Mouse (Mus musculus): Measurements from ENCODE around the gene Hist1h3d. TPM values are rescaled to one million over a fixed set of nuclear protein-coding genes. Genes with fewer than 3 reads are reported as not detected.
"Not testable (repeated sequence)": the region's sequence is repeated elsewhere in the genome, so short reads cannot be mapped to it uniquely, and the experiment has no call there.

The Hist1h3d gene
- polyA plus RNA-seq, 1 experiment from 2014 or later, result 7.2 TPM

DNA sequence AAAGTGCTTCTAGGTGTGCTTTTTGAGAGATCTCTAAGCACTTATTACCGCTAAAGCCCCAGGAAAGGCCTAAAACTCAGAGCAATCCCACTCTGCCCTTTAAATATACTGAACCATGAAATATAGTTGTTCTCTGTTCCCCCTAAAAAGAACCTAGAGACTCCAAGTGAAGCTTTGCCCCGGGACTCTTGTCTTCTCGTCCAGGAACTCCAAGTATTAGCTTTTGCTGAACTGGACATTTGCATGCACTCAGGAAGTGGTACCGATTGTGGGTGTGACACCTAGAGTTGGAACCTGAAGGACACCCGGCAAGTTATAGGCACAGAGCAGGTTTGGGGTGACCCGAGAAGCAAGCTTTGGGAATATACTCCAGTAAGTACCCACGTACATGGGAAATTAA, 15.6 kb downstream of the Hist1h3d start:
- H3K36me3 ChIP-seq (replicated peaks), result no peaks in the 10 kb centered on the region
- DNase-seq (ENCODE audit: extremely low spot score, low spot score), result no peak
- H3K27ac ChIP-seq, result no peak overlapping the region
- no peaks in the 10 kb centered on the region for H3K9me3 ChIP-seq
- no peak overlapping the region for H3K4me3 ChIP-seq
- WGBS, result 94% methylated on average over 7 of the region's 7 CpGs
- H3K27me3 ChIP-seq (ENCODE audit: poor library complexity, severe bottlenecking), result no peaks in the 10 kb centered on the region
- peaks cover 10% of the 10 kb centered on the region for H3K4me1 ChIP-seq

DNA sequence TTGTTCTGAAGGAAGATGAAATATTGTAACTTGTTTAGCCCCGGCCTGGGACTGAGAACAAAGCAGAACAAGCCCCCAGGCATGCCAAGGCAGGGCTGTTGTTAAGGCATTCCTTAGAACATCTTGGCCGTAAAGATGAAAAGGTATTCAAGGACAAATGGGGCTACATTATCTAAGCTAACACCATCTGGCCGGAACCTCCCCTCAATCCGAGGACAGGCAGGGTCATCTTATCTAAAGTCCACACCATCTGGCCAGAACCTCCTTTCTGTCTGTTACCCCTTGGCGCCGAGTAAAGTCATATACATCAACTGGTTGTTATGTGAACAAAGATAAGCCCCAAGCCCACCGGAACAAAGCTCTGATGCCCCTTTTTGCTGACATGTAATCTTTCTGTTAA, 16.3 kb downstream of the Hist1h3d start:
- H3K27me3 ChIP-seq (ENCODE audit: poor library complexity, severe bottlenecking); H3K4me3 ChIP-seq; H3K4me1 ChIP-seq; H3K9me3 ChIP-seq; H3K36me3 ChIP-seq (replicated peaks); DNase-seq (ENCODE audit: extremely low spot score, low spot score); H3K27ac ChIP-seq: not testable (repeated sequence)
- 94% methylated on average over 7 of the region's 7 CpGs for WGBS

DNA sequence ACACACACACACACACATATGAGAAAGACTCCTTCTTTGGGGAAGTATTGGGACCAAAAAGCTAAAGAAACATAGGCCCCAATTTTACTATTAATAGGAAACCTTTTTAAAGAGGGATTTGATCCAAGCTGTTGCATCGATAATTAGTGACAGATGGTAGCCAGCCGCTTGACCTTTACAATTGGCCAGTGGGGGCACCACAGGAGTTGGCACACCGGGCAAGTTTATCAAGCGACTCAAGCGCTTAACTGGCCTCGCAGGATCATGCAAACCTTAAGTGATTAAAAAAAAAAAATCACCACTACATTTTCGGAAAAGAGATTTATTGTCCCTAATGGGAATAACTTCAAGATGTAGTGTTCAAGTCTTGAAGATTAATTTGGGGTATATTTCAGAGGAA, 17.1 kb downstream of the Hist1h3d start:
- Histone ChIP-seq H3K4me3 (no peak overlapping the region), H3K27me3 (ENCODE audit: poor library complexity, severe bottlenecking) (no peaks in the 10 kb centered on the region), H3K4me1 (no peaks in the 10 kb centered on the region), H3K36me3 (replicated peaks) (no peaks in the 10 kb centered on the region), H3K9me3 (no peaks in the 10 kb centered on the region), H3K27ac (0 out of 2 replicates have a peak overlapping the region, but pooled peaks have one; percentile 27)
- WGBS, result 89% methylated on average over 7 of the region's 7 CpGs
- DNase-seq (ENCODE audit: extremely low spot score, low spot score), result no peak

DNA sequence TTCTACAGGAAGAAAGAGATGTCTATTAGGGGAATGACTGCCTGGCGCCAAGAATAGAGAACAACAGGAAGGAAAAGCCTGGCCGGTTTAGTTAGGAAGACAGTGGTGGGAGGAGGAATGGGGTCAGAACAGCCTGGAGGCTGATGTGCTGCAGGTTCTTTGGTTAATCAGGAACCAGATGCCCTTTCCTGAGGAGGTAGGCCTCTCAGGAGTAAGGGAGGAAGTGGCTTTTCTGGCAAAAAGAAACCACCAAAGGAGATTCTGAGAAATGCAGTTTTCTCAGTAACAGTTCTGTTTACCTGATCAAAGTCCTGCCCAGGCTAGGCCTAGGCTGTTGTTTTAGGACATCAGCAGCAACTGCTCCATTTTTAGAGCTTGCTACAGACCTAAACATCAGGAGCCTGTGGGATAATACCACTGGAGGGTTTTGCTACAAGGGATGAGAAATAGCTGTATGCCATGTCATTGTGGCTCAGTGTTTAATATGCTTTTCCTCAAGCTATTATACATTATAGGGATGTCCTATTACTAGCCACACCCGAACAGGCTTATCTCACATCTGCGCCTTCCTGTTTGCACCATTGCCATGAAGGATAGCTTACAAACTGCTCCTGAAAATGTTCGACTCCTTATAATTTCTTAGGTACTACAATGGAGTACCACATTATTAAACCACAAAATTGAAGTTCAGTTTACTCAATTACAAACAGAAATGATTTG, 17.6 kb downstream of the Hist1h3d start:
- peak overlapping the region; percentile 27 for H3K27ac ChIP-seq
- H3K9me3 ChIP-seq, result no peaks in the 10 kb centered on the region
- WGBS, result 84% methylated on average over 5 of the region's 5 CpGs

DNA sequence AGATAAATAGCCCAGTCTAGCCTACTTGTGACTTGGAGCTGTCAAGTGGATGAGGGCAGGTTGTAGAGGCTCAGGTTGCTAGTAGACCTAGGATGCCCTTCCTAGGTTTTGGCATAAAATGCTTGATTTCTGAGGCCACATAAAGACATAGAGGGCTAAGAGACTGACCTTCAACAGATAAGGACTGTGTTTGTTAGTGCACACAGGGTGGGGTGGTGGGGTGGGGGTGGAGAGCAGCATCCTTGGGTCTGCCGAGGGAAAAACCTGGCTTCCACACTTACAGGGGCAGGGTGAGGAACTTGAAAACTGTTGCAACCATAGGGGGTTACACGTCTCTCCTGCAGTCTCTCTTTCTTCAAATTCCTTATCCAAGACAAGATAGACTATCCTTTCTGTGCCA, 19.6 kb downstream of the Hist1h3d start:
- DNase-seq (ENCODE audit: extremely low spot score, low spot score), result no peak
- Histone ChIP-seq H3K27ac (no peak overlapping the region), H3K4me3 (no peak overlapping the region), H3K4me1 (no peaks in the 10 kb centered on the region), H3K27me3 (ENCODE audit: poor library complexity, severe bottlenecking) (no peaks in the 10 kb centered on the region), H3K9me3 (no peaks in the 10 kb centered on the region), H3K36me3 (replicated peaks) (no peaks in the 10 kb centered on the region)
- 80% methylated on average over 2 of the region's 2 CpGs for WGBS

More for the DNA sequence above, 17.6 kb downstream of the Hist1h3d start:
- DNase-seq (ENCODE audit: extremely low spot score, low spot score), result no peak
- no peak overlapping the region for H3K4me3 ChIP-seq
- H3K27me3 ChIP-seq (ENCODE audit: poor library complexity, severe bottlenecking), result no peaks in the 10 kb centered on the region
- no peaks in the 10 kb centered on the region for H3K36me3 ChIP-seq (replicated peaks)
- H3K4me1 ChIP-seq, result no peaks in the 10 kb centered on the region

DNA sequence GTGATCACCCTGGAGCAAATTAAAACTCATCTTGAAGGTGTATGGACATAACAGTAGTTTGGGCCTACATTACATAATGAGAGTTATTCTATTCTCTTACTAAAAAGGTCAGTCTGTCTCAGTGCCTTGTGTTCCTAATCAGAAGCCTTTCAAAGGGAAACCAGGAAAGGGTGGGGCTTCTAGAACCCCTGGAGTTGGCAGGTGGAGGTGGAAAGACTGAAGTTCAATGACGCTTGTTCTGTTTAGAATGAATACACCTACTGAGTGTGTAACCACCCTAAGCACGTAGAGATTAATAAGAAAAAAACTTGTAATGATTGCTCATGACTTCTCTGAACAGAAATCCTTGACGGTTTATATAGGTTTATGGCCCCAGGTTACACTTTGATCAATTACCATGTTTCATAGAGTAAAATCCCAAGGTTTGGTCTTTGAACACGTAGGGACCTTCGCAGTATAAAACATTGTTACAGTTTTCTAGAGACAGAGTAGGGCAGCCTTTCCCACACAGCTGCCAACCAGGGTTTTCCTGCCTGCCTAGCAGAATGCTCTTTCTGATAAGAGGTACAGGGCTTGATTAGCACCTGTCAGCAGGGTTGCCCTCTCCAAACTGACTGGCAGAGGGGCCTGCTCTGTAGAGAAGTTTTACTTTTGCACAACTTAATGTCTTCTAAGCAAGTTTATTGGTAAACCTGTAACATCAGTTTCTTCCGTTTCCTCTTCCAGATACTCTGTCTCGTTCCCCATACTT, 20.2 kb downstream of the Hist1h3d start:
- H3K27ac ChIP-seq, result no peak overlapping the region

DNA sequence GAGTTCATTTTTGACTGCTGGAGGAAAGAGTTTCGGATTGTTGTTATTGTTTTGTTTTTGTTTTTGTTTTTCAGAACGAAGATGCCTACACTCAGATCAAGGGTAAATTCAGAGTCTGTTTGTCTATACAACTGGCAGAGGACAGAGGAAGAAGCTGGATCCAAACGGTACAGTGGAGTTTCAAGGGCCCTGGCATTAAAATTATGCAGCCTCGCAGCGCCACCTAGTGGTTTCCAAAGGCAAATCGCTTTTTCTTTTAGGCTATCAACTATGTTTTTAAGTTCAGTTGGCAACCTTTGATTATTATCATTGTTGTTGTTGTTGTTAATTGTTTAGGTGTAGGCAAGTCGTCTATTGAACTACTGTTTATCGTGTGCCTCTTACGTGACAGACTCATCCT, 22.4 kb downstream of the Hist1h3d start:
- no peaks in the 10 kb centered on the region for H3K9me3 ChIP-seq
- H3K36me3 ChIP-seq (replicated peaks), result 0 out of 2 replicates have a peak, but pooled peaks cover 3% of the 10 kb centered on the region
- DNase-seq (ENCODE audit: extremely low spot score, low spot score), result peak; percentile 71
- no peaks in the 10 kb centered on the region for H3K4me1 ChIP-seq
- H3K27me3 ChIP-seq (ENCODE audit: poor library complexity, severe bottlenecking), result no peaks in the 10 kb centered on the region
- no peak overlapping the region for H3K4me3 ChIP-seq
- no peak overlapping the region for H3K27ac ChIP-seq
- 8% methylated on average over 9 of the region's 9 CpGs for WGBS

More for the DNA sequence above, 20.2 kb downstream of the Hist1h3d start:
- Histone ChIP-seq H3K27me3 (ENCODE audit: poor library complexity, severe bottlenecking) (no peaks in the 10 kb centered on the region), H3K4me1 (no peaks in the 10 kb centered on the region), H3K9me3 (no peaks in the 10 kb centered on the region), H3K4me3 (no peak overlapping the region), H3K36me3 (replicated peaks) (no peaks in the 10 kb centered on the region)
- 84% methylated on average over 7 of the region's 7 CpGs for WGBS
- no peak for DNase-seq (ENCODE audit: extremely low spot score, low spot score)

DNA sequence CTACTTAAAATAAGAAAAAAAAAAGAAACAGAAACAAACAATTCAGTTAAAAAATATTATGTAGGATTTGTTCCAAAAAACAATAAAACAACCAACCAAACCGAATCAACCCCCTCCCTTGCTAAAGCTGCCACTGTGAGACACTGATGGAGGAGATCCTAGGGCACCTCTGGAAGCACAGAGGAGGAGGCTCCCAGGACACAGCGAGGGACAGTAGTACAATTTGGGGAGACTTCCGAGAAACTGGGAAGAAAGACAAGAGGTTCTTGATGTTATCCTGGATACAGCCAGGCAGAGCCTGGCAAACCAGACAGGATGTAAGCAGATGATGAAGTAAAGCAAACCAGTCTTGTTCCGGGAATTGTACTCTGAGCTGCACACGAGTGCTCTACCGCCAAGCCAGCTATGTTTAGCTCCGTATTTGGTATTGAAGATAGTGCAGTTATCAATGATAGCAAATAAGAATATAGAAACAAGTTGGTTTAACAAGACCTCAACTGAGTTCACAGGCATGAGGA, 27.7 kb downstream of the Hist1h3d start:
- H3K9me3 ChIP-seq, result no peaks in the 10 kb centered on the region
- no peak overlapping the region for H3K4me3 ChIP-seq
- no peaks in the 10 kb centered on the region for H3K27me3 ChIP-seq (ENCODE audit: poor library complexity, severe bottlenecking)
- 0 out of 2 replicates have a peak, but pooled peaks cover 3% of the 10 kb centered on the region for H3K36me3 ChIP-seq (replicated peaks)
- H3K4me1 ChIP-seq, result no peaks in the 10 kb centered on the region
- no peak overlapping the region for H3K27ac ChIP-seq
- WGBS, result 85% methylated on average over 7 of the region's 7 CpGs
- DNase-seq (ENCODE audit: extremely low spot score, low spot score), result no peak

DNA sequence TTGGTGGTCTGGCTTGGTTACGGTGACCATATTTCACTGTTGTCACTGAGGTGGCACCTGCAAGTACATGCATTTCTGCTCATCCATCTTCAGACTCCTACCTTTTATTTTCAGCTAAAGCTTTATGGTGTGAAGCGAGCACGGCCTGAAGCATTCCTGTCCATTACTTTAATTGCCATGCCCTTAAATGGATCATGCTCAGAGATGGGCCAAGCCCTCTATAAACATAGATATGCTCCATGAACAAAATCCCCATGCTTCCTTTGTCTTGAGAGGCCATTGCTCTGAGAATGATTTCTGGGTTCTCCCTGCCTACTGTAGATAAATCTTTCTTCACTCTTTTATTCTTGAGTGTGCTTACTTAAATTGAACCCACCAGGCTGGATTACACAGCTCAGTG, 28.9 kb downstream of the Hist1h3d start:
- H3K4me1 ChIP-seq, result no peaks in the 10 kb centered on the region
- DNase-seq (ENCODE audit: extremely low spot score, low spot score), result no peak
- H3K27ac ChIP-seq, result no peak overlapping the region
- H3K9me3 ChIP-seq, result no peaks in the 10 kb centered on the region
- 0 out of 2 replicates have a peak, but pooled peaks cover 3% of the 10 kb centered on the region for H3K36me3 ChIP-seq (replicated peaks)
- no peaks in the 10 kb centered on the region for H3K27me3 ChIP-seq (ENCODE audit: poor library complexity, severe bottlenecking)
- H3K4me3 ChIP-seq, result no peak overlapping the region
- 90% methylated on average over 3 of the region's 3 CpGs for WGBS

DNA sequence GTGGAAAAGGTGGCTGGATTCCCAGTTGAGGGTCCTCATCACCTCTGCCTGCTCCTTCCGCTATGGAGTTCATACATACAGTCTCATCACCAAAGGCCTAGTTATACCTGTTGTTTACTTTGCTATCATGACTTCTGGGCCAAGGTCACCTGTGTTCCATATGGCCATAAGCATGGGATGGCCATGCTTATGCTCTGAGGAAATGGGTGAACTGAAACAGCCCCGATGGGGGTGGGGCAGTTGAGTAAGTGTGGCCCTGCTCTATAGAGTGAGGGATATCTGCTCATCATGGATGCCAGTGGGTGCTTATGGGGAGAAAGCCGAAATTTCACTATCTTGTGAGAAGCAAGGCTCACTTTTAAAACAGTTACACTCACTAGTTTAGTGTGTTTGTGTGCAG, 29.5 kb downstream of the Hist1h3d start:
- 91% methylated on average over 3 of the region's 3 CpGs for WGBS
- Histone ChIP-seq H3K36me3 (replicated peaks) (0 out of 2 replicates have a peak, but pooled peaks cover 3% of the 10 kb centered on the region), H3K27ac (no peak overlapping the region), H3K27me3 (ENCODE audit: poor library complexity, severe bottlenecking) (no peaks in the 10 kb centered on the region), H3K9me3 (no peaks in the 10 kb centered on the region), H3K4me3 (no peak overlapping the region), H3K4me1 (no peaks in the 10 kb centered on the region)
- DNase-seq (ENCODE audit: extremely low spot score, low spot score), result no peak

DNA sequence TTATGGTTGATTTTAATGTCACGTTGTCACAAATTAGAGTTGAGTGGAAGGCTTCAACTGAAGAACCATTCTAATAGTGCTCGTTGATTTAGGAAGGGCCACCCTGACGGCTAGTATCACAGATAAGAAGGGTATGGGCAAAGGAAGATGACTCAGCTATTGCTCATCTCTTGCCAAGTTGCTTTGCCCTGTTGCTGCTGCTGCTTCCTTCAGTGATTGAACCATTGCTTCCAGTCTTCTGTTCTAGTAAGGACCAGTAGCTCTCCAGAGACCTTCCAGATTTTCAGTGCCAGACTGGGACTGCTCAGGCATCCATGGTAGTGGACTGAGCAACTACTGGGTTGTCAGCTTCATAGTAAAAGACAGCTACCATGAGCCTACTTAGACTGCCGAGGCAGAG, 33.6 kb downstream of the Hist1h3d start:
- Histone ChIP-seq H3K4me1 (no peaks in the 10 kb centered on the region), H3K27me3 (ENCODE audit: poor library complexity, severe bottlenecking) (no peaks in the 10 kb centered on the region), H3K27ac (no peak overlapping the region), H3K36me3 (replicated peaks) (0 out of 2 replicates have a peak, but pooled peaks cover 3% of the 10 kb centered on the region), H3K4me3 (no peak overlapping the region), H3K9me3 (no peaks in the 10 kb centered on the region)
- WGBS, result 88% methylated on average over 4 of the region's 4 CpGs
- DNase-seq (ENCODE audit: extremely low spot score, low spot score), result no peak

DNA sequence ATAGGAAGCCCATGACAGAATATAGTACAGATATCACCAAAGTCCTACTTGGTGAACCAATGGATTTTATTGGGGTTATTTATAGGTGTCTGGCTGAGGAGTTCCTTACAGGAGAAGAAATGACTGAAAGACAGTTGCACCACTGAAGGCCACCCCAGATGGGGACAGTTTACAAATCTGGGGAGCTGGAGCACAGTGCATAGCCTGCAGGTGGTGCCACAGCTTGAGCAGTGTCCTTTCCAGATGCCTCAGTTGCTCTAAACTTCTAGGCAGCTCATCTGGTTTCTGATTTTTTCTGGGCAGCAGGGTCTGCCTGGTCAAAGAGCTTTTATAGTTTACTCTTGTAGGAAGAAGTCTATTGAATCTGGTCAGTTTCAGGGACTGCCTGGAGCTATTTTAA, 34.3 kb downstream of the Hist1h3d start:
- Histone ChIP-seq H3K9me3 (no peaks in the 10 kb centered on the region), H3K36me3 (replicated peaks) (0 out of 2 replicates have a peak, but pooled peaks cover 3% of the 10 kb centered on the region), H3K27me3 (ENCODE audit: poor library complexity, severe bottlenecking) (no peaks in the 10 kb centered on the region), H3K27ac (no peak overlapping the region), H3K4me1 (no peaks in the 10 kb centered on the region), H3K4me3 (no peak overlapping the region)
- no peak for DNase-seq (ENCODE audit: extremely low spot score, low spot score)

DNA sequence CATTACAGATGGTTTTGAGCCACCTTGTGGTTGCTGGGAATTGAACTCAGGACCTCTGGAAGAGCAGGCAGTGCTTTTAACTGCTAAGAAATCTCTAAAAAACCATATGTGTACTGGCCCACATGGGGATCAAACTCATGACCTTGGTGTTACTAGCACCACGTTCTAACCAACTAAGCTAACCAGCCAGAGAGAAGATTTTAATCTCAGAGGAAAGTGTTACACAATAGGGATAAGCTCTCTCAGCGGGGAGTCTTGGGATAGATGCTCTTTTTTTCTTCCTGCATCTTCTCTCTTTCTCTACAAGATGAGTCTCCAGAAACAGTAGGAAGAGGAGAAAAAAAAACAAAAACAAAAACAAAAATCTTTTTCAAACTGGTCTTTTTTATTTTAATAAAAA, 34.8 kb downstream of the Hist1h3d start:
- H3K4me3 ChIP-seq, result no peak overlapping the region
- DNase-seq (ENCODE audit: extremely low spot score, low spot score), result no peak
- no peaks in the 10 kb centered on the region for H3K4me1 ChIP-seq
- no peaks in the 10 kb centered on the region for H3K9me3 ChIP-seq
- H3K36me3 ChIP-seq (replicated peaks), result 0 out of 2 replicates have a peak, but pooled peaks cover 3% of the 10 kb centered on the region
- no peaks in the 10 kb centered on the region for H3K27me3 ChIP-seq (ENCODE audit: poor library complexity, severe bottlenecking)
- no peak overlapping the region for H3K27ac ChIP-seq
- WGBS, result 67% methylated on average over 2 of the region's 2 CpGs

All from forebrain, embryonic 10.5 days (tissue).